Mouse (Mus musculus) stomach, embryonic 15.5 days (tissue): Measurements from ENCODE around the gene Rft1. TPM values are rescaled to one million over a fixed set of nuclear protein-coding genes. Genes with fewer than 3 reads are reported as not detected.

Experiments
- ATAC-seq: fragments of 200-750 bp; cut with Nextera tagmentation; 2 replicates; pipeline ENCODE4 v1.8.0; 2017; ENCODE audit warnings: low read depth, moderate number of reproducible peaks, moderate TSS enrichment; ENCODE audit not compliant: insufficient read depth, low FRiP score
- H3K27ac ChIP-seq: fragments of 300-500 bp; sonication (generic); 2 replicates; pipeline ENCODE4 v1.5.1; 2015; ENCODE audit warnings: mild to moderate bottlenecking, inconsistent platforms
- H3K27me3 ChIP-seq: fragments of 300-500 bp; sonication (generic); replicated peaks from 2 replicates; pipeline ENCODE4 v1.6.1; 2015; ENCODE audit warnings: inconsistent platforms
- H3K36me3 ChIP-seq: fragments of 300-500 bp; sonication (generic); 2 replicates; pipeline ENCODE4 v1.6.1; 2015; ENCODE audit warnings: inconsistent platforms
- H3K4me1 ChIP-seq: fragments of 300-500 bp; sonication (generic); 2 replicates; pipeline ENCODE4 v1.6.1; 2015; ENCODE audit warnings: inconsistent platforms
- H3K4me2 ChIP-seq: fragments of 300-500 bp; sonication (generic); 2 replicates; pipeline ENCODE4 v1.6.1; 2015; ENCODE audit warnings: mild to moderate bottlenecking, inconsistent platforms
- H3K4me3 ChIP-seq: fragments of 300-500 bp; sonication (generic); replicated peaks from 2 replicates; pipeline ENCODE4 v1.5.1; 2015; ENCODE audit warnings: inconsistent platforms
- H3K9ac ChIP-seq: fragments of 300-500 bp; sonication (generic); 2 replicates; pipeline ENCODE4 v1.6.1; 2015; ENCODE audit warnings: inconsistent platforms
- H3K9me3 ChIP-seq: fragments of 300-500 bp; sonication (generic); 2 replicates; pipeline ENCODE4 v1.6.1; 2016; ENCODE audit warnings: inconsistent platforms
- WGBS: fragments of 180-500 bp; shearing (Covaris S2); methylation state at CpG from one replicate; pipeline ENCODE4 v1.1.7; 2015; 5-methylcytosine and 5-hydroxymethylcytosine counted together
- polyA plus RNA-seq: library from polyadenylated mRNA; unstranded; fragments of >200 nt; fragmentation: Nextera tagmentation; extraction: Ambion mirVana; gene quantifications from 2 replicates; pipeline ENCODE4 v1.2.1, GENCODE M21; 2015

Rft1 gene
- polyA plus RNA-seq, 1 experiment from 2014 or later = 14.7 TPM

GRCm38 (mm10) chr14:30690685-30691084 lies 36.5 kb downstream of the Rft1 start:
- WGBS = 74% methylated on average over 3 of the region's 3 CpGs
- no peak for ATAC-seq

GRCm38 (mm10) chr14:30692439-30692838 lies 38.3 kb downstream of the Rft1 start:
- no peak overlapping the region for H3K9ac ChIP-seq
- no peak for ATAC-seq
- H3K4me2 ChIP-seq = no peak overlapping the region
- 84% methylated on average over 6 of the region's 6 CpGs for WGBS
- no peaks in the 10 kb centered on the region for H3K9me3 ChIP-seq
- H3K4me1 ChIP-seq = no peaks in the 10 kb centered on the region
- 0 out of 2 replicates have a peak, but pooled peaks cover 4% of the 10 kb centered on the region for H3K36me3 ChIP-seq
- H3K4me3 ChIP-seq = no peak overlapping the region
- H3K27ac ChIP-seq = no peak overlapping the region
- H3K27me3 ChIP-seq = no peaks in the 10 kb centered on the region

More at GRCm38 (mm10) chr14:30690685-30691084, 36.5 kb downstream of the Rft1 start:
- H3K4me3 ChIP-seq = no peak overlapping the region
- H3K4me2 ChIP-seq = no peak overlapping the region
- 0 out of 2 replicates have a peak, but pooled peaks cover 4% of the 10 kb centered on the region for H3K36me3 ChIP-seq
- H3K27ac ChIP-seq = no peak overlapping the region
- no peaks in the 10 kb centered on the region for H3K9me3 ChIP-seq
- no peaks in the 10 kb centered on the region for H3K27me3 ChIP-seq
- no peak overlapping the region for H3K9ac ChIP-seq
- H3K4me1 ChIP-seq = no peaks in the 10 kb centered on the region

- H3K4me3 ChIP-seq = no peak overlapping the region
- H3K4me1 ChIP-seq = no peaks in the 10 kb centered on the region
- no peak overlapping the region for H3K9ac ChIP-seq
- H3K27ac ChIP-seq = no peak overlapping the region
- 0 out of 2 replicates have a peak, but pooled peaks cover under 1% of the 10 kb centered on the region for H3K36me3 ChIP-seq
- no peaks in the 10 kb centered on the region for H3K9me3 ChIP-seq
- no peak for ATAC-seq
- H3K27me3 ChIP-seq = no peaks in the 10 kb centered on the region
- WGBS = 86% methylated on average over 2 of the region's 2 CpGs
- no peak overlapping the region for H3K4me2 ChIP-seq
Observed at GRCm38 (mm10) chr14:30694786-30695185, 40.6 kb downstream of the Rft1 start.

GRCm38 (mm10) chr14:30695609-30696008 lies 41.4 kb downstream of the Rft1 start:
- no peak for ATAC-seq
- WGBS = 52% methylated on average over 4 of the region's 4 CpGs

GRCm38 (mm10) chr14:30697407-30698052 lies 43.4 kb downstream of the Rft1 start:
- Histone ChIP-seq H3K4me2 (no peak overlapping the region), H3K9ac (no peak overlapping the region), H3K9me3 (no peaks in the 10 kb centered on the region), H3K4me1 (no peaks in the 10 kb centered on the region), H3K36me3 (no peaks in the 10 kb centered on the region), H3K27me3 (no peaks in the 10 kb centered on the region), H3K27ac (no peak overlapping the region), H3K4me3 (no peak overlapping the region)
- ATAC-seq = no peak
- WGBS = 70% methylated on average over 15 of the region's 15 CpGs

More at GRCm38 (mm10) chr14:30695609-30696008, 41.4 kb downstream of the Rft1 start:
- Histone ChIP-seq H3K9me3 (no peaks in the 10 kb centered on the region), H3K4me2 (no peak overlapping the region), H3K4me1 (no peaks in the 10 kb centered on the region), H3K27ac (no peak overlapping the region), H3K4me3 (no peak overlapping the region), H3K36me3 (no peaks in the 10 kb centered on the region), H3K27me3 (no peaks in the 10 kb centered on the region), H3K9ac (no peak overlapping the region)

- ATAC-seq = no peak
- Histone ChIP-seq H3K4me1 (no peaks in the 10 kb centered on the region), H3K4me2 (no peak overlapping the region), H3K9me3 (no peaks in the 10 kb centered on the region), H3K27ac (no peak overlapping the region), H3K27me3 (no peaks in the 10 kb centered on the region), H3K9ac (no peak overlapping the region), H3K36me3 (no peaks in the 10 kb centered on the region), H3K4me3 (no peak overlapping the region)
- 39% methylated on average over 8 of the region's 8 CpGs for WGBS
Observed at GRCm38 (mm10) chr14:30699656-30700055, 45.5 kb downstream of the Rft1 start.

GRCm38 (mm10) chr14:30702512-30702911 lies 48.4 kb downstream of the Rft1 start:
- Histone ChIP-seq H3K4me2 (no peak overlapping the region), H3K9ac (no peak overlapping the region), H3K27me3 (no peaks in the 10 kb centered on the region), H3K36me3 (no peaks in the 10 kb centered on the region), H3K9me3 (no peaks in the 10 kb centered on the region), H3K4me3 (no peak overlapping the region), H3K27ac (no peak overlapping the region), H3K4me1 (no peaks in the 10 kb centered on the region)
- ATAC-seq = no peak
- 51% methylated on average over 5 of the region's 5 CpGs for WGBS

- Histone ChIP-seq H3K9ac (no peak overlapping the region), H3K9me3 (no peaks in the 10 kb centered on the region), H3K36me3 (no peaks in the 10 kb centered on the region), H3K4me3 (no peak overlapping the region), H3K4me2 (no peak overlapping the region), H3K27me3 (no peaks in the 10 kb centered on the region), H3K27ac (no peak overlapping the region), H3K4me1 (no peaks in the 10 kb centered on the region)
- 70% methylated on average over 5 of the region's 5 CpGs for WGBS
- no peak for ATAC-seq
Observed at GRCm38 (mm10) chr14:30703079-30703478, 48.9 kb downstream of the Rft1 start.

- no peak overlapping the region for H3K27ac ChIP-seq
- H3K9ac ChIP-seq = no peak overlapping the region
- H3K36me3 ChIP-seq = no peaks in the 10 kb centered on the region
- WGBS = 61% methylated on average over 8 of the region's 8 CpGs
- no peaks in the 10 kb centered on the region for H3K27me3 ChIP-seq
- H3K9me3 ChIP-seq = no peaks in the 10 kb centered on the region
- no peak overlapping the region for H3K4me3 ChIP-seq
- no peaks in the 10 kb centered on the region for H3K4me1 ChIP-seq
- peak; percentile 63; the same call in 1 of the 2 replicates for ATAC-seq
- H3K4me2 ChIP-seq = no peak overlapping the region
Observed at GRCm38 (mm10) chr14:30704098-30704855, 50.1 kb downstream of the Rft1 start.

GRCm38 (mm10) chr14:30711892-30712291 lies 57.7 kb downstream of the Rft1 start:
- 88% methylated on average over 2 of the region's 2 CpGs for WGBS
- no peak for ATAC-seq

GRCm38 (mm10) chr14:30713769-30714168 lies 59.6 kb downstream of the Rft1 start:
- no peak for ATAC-seq
- Histone ChIP-seq H3K4me1 (0 out of 2 replicates have a peak, but pooled peaks cover 8% of the 10 kb centered on the region), H3K9me3 (no peaks in the 10 kb centered on the region), H3K4me2 (no peak overlapping the region), H3K9ac (no peak overlapping the region), H3K36me3 (no peaks in the 10 kb centered on the region), H3K27ac (no peak overlapping the region), H3K27me3 (peaks cover 11% of the 10 kb centered on the region), H3K4me3 (no peak overlapping the region)
- 77% methylated on average over 1 of the region's 1 CpGs for WGBS

More at GRCm38 (mm10) chr14:30711892-30712291, 57.7 kb downstream of the Rft1 start:
- Histone ChIP-seq H3K4me1 (0 out of 2 replicates have a peak, but pooled peaks cover 8% of the 10 kb centered on the region), H3K27me3 (peaks cover 11% of the 10 kb centered on the region), H3K9ac (no peak overlapping the region), H3K27ac (no peak overlapping the region), H3K4me3 (no peak overlapping the region), H3K4me2 (no peak overlapping the region), H3K36me3 (no peaks in the 10 kb centered on the region), H3K9me3 (no peaks in the 10 kb centered on the region)
